Mouse (Mus musculus) leukemia stem cell, adult 10-12 weeks (primary cell): ENCODE results near the gene 5330417H12Rik. TPM values are rescaled to one million over a fixed set of nuclear protein-coding genes. Genes with fewer than 3 reads are reported as not detected.

ENCODE experiments used
- polyA plus RNA-seq: library from polyadenylated mRNA; stranded (reverse); fragments of >175 nt; gene quantifications from 2 replicates; pipeline ENCODE4 v1.2.3, GENCODE M21; 2012; ENCODE audit warnings: low replicate concordance

Gene 5330417H12Rik
- not detected in 2 replicates for polyA plus RNA-seq

DNA sequence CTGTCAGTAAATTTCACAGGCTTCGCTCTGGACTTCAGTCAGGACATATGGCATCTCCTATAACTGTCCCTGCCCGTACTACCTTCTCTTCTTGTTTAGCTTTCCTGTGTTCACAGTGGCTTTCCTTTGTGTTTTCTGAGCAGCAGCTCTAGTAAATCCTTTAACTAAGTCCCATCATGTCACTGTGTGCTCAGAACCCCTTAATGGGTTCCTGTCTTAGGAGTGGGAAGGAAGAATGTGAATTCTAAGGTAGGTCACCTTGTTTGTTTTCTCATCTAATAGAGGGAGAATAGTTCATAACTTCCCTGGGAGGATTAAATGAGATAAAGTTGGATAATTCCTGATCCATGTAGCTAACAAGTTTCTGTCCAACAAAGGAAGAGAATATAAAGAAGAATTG lies at the start of gene 5330417H12Rik:
Gene 5330417H12Rik (minus strand): TSS at position 101 of the 400 bp plus-strand sequence.

DNA sequence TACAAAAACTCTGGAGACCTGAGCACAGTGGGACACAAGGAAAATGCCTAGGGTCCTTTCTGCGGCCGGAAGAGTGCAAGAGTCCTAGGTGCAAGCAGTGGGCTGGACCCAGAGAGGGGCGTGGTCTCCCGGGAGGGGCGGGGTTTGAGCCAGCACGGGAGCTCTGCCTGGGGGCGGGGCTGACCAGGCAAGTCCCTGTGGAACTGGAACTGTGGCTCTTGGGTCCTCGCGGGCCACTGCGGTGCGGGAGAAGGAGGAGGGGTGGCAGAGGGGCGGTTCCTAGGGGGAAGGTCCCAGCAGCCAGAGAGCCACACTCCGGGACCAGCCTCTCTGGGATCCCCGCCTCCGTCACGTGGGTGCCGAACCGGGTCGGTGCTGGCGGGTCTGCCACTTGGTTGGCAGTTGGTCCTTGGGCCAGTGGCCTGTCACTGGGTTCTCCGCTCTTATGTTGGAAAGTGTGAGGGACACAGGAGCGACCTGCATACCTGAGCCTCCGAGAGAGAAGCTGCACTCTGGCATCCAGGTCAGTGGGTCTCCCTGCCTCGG lies 30.0 kb downstream of the 5330417H12Rik start, which contains the start of gene Ppfibp2:
Gene Ppfibp2 (plus strand): TSS at position 351 of the 546 bp plus-strand sequence.

Other genes with a start within 250 kb of the 5330417H12Rik start
- not detected in 2 replicates for gene Olfml1, start 57.7 kb downstream of the 5330417H12Rik start, polyA plus RNA-seq
- gene Ppfibp2, start 30.0 kb downstream of the 5330417H12Rik start, polyA plus RNA-seq, result 1.3 TPM in 1 of 2 replicates, not detected in the other
- 0.06 TPM in 1 of 2 replicates, not detected in the other for gene Cyb5r2, start 132.9 kb upstream of the 5330417H12Rik start, polyA plus RNA-seq
- not detected in 2 replicates for gene Ovch2, start 176.0 kb upstream of the 5330417H12Rik start, polyA plus RNA-seq
- gene Olfr467, start 187.1 kb upstream of the 5330417H12Rik start, polyA plus RNA-seq, result not detected in 2 replicates
- not detected in 2 replicates for gene Olfr469, start 200.4 kb upstream of the 5330417H12Rik start, polyA plus RNA-seq
- gene Olfr470, start 222.3 kb upstream of the 5330417H12Rik start, polyA plus RNA-seq, result not detected in 2 replicates